Mouse (Mus musculus) common myeloid progenitor, adult 5-6 weeks (primary cell): ENCODE measurements around the gene Ppp1r17. TPM values are rescaled to one million over a fixed set of nuclear protein-coding genes. Genes with fewer than 3 reads are reported as not detected.

Source experiments
- ATAC-seq: replicated peaks from 2 replicates; pipeline ENCODE4 v1.8.0; 2016; ENCODE audit warnings: low read depth, mild to moderate bottlenecking, moderate TSS enrichment, inconsistent platforms; ENCODE audit not compliant: poor library complexity, severe bottlenecking
- total RNA-seq: library from RNA; stranded (forward); fragments of 200-1000, 187-1606 nt; gene quantifications from 2 replicates; pipeline ENCODE4 v1.2.3, GENCODE M21; 2017

Ppp1r17 gene
- not detected in 2 replicates for total RNA-seq

GRCm38 (mm10) chr6:56017291-56017994, at the start of gene Ppp1r17:
TSS of gene Ppp1r17 (plus strand) at chr6:56017497.
- no peak for ATAC-seq

GRCm38 (mm10) chr6:55972998-55973397, 44.3 kb upstream of the Ppp1r17 start:
- ATAC-seq: peak; percentile 58; the same call in 1 of the 2 replicates

- ATAC-seq: no peak
Observed at GRCm38 (mm10) chr6:55979766-55980165, 37.5 kb upstream of the Ppp1r17 start.

GRCm38 (mm10) chr6:56008711-56009110, 8.6 kb upstream of the Ppp1r17 start:
- ATAC-seq: no peak

GRCm38 (mm10) chr6:56012384-56012783, 4.9 kb upstream of the Ppp1r17 start:
- ATAC-seq: no peak

- no peak for ATAC-seq
Observed at GRCm38 (mm10) chr6:56019632-56020031, 2.3 kb downstream of the Ppp1r17 start.

GRCm38 (mm10) chr6:56025533-56025932, 8.2 kb downstream of the Ppp1r17 start:
- ATAC-seq: 0 out of 2 replicates have a peak, but pooled peaks have one; percentile 58

GRCm38 (mm10) chr6:56027318-56027717, 10.0 kb downstream of the Ppp1r17 start:
- ATAC-seq: no peak

GRCm38 (mm10) chr6:56027966-56028365, 10.7 kb downstream of the Ppp1r17 start:
- ATAC-seq: no peak

GRCm38 (mm10) chr6:56029986-56030385, 12.7 kb downstream of the Ppp1r17 start:
- no peak for ATAC-seq

- no peak for ATAC-seq
Observed at GRCm38 (mm10) chr6:56032231-56032630, 14.9 kb downstream of the Ppp1r17 start.

- ATAC-seq: no peak
Observed at GRCm38 (mm10) chr6:56035054-56035453, 17.8 kb downstream of the Ppp1r17 start.

GRCm38 (mm10) chr6:56039476-56040055, 22.3 kb downstream of the Ppp1r17 start:
- ATAC-seq: no peak

GRCm38 (mm10) chr6:56044270-56044669, 27.0 kb downstream of the Ppp1r17 start:
- no peak for ATAC-seq

GRCm38 (mm10) chr6:56044716-56045115, 27.4 kb downstream of the Ppp1r17 start:
- no peak for ATAC-seq

- no peak for ATAC-seq
Observed at GRCm38 (mm10) chr6:56048580-56048979, 31.3 kb downstream of the Ppp1r17 start.

- ATAC-seq: peak; percentile 76; the same call in 1 of the 2 replicates
Observed at GRCm38 (mm10) chr6:56049104-56049503, 31.8 kb downstream of the Ppp1r17 start.

GRCm38 (mm10) chr6:56063736-56064135, 46.4 kb downstream of the Ppp1r17 start:
- ATAC-seq: no peak

- ATAC-seq: peak; percentile 94
Observed at GRCm38 (mm10) chr6:56066632-56067282, 49.5 kb downstream of the Ppp1r17 start.

- no peak for ATAC-seq
Observed at GRCm38 (mm10) chr6:56068516-56068915, 51.2 kb downstream of the Ppp1r17 start.

- ATAC-seq: no peak
Observed at GRCm38 (mm10) chr6:56076378-56076805, 59.1 kb downstream of the Ppp1r17 start.
